Mouse (Mus musculus): Measurements from ENCODE around the gene Apoa4.
A peak's percentile ranks its signal among the peaks of the same experiment; 100 is the strongest.

Gene Apoa4

DNA sequence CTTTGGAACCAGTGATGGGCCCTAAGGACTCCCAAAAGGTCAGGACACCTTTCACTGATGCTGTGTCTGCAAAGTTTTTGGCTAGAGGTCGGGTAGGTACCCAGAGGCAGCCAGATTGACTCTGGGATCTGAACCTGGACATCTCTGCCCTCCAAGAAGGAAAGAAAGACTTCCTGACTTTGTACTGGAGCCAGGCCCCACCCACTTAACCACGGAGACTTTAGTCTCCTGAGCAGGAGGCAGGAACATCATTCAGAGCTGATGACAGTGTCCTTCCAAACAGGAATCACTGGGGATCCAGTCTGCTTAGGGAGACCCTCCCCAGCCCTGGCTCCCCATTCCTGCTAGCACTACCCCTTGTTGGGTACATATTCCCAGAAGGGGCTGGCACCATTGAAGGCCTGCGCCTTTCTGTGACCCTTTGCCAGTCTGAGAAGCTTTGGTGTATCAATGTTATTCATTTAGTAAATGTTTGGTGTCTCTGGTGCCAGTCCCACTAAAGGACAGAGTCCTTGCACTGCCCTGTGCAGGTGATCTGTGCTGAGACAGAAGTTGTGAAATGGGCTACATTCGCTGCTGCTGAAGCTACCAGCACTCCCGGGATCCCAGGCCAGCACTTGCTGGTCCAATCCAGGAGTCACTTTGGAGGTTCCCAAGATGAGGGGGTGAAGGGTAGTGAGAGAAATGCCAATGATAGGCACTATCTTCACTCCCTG lies 15.4 kb upstream of the Apoa4 start:
- DNase-seq (ENCODE audit: extremely low spot score, low read depth, low spot score), result no peak

DNA sequence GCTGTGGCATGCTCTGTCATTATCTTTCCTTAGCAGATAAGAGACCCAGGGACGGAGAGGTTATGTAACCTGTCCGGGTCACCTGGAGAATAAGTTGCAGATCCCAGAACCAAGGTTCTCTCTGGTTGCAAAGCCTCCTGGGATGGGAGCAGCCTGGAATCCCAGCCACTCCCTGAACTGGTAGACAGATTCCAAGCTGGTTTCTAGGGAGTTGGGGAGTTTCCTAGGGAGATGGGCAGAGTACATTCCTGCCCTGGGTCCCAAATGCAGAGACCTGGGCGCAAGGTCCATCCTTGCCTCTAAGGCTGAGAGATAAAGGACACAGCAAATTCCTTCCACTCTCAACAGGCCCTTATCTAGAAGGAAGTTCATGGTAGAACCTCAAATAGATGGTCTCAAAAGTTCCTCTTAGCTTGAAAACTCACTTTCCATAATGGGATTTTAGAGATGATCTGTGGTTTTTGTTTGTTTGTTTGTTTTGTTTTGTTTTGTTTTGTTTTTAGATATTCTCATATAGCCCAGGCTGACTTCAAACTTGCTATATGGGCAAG lies 13.4 kb upstream of the Apoa4 start:
- no peak for DNase-seq (ENCODE audit: extremely low spot score, low read depth, low spot score)

DNA sequence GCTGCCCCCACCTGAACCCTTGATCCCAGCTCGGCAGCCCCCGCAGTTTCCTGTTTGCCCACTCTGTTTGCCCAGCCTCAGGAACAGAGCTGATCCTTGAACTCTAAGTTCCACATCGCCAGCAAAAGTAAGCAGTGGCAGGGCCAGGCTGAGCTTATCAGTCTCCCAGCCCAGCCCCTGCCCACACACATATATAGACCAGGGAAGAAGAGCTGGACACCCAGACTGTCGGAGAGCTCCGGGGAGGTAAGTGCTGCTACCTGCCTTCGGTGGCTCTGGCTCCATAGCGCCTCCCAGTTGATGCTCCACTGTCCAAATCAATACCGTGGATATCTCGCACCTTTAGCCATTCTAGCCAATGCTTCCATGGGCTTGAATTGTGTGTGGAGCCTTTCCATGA lies 12.0 kb upstream of the Apoa4 start, which contains the start of gene Apoa1:
TSS of gene Apoa1 (plus strand) at position 90 of the 400 bp plus-strand sequence.
- DNase-seq (ENCODE audit: extremely low spot score, low read depth, low spot score), result no peak

DNA sequence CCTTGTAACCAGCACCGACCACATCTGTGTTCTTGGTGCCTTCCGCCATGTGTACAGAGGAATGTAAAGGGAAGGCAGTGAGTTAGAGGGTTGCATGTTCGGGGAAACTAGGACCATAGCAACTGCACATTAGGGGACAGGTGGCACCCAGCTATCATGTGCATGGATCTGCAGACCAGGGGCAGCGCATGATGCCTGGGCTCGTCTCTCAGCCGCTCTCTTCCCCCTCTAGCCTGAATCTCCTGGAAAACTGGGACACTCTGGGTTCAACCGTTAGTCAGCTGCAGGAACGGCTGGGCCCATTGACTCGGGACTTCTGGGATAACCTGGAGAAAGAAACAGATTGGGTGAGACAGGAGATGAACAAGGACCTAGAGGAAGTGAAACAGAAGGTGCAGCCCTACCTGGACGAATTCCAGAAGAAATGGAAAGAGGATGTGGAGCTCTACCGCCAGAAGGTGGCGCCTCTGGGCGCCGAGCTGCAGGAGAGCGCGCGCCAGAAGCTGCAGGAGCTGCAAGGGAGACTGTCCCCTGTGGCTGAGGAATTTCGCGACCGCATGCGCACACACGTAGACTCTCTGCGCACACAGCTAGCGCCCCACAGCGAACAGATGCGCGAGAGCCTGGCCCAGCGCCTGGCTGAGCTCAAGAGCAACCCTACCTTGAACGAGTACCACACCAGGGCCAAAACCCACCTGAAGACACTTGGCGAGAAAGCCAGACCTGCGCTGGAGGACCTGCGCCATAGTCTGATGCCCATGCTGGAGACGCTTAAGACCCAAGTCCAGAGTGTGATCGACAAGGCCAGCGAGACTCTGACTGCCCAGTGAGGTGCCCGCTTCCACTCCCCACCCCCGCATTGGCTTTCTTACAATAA lies 10.7 kb upstream of the Apoa4 start:
- DNase-seq (ENCODE audit: extremely low spot score, low read depth, low spot score), result peak; percentile 71

DNA sequence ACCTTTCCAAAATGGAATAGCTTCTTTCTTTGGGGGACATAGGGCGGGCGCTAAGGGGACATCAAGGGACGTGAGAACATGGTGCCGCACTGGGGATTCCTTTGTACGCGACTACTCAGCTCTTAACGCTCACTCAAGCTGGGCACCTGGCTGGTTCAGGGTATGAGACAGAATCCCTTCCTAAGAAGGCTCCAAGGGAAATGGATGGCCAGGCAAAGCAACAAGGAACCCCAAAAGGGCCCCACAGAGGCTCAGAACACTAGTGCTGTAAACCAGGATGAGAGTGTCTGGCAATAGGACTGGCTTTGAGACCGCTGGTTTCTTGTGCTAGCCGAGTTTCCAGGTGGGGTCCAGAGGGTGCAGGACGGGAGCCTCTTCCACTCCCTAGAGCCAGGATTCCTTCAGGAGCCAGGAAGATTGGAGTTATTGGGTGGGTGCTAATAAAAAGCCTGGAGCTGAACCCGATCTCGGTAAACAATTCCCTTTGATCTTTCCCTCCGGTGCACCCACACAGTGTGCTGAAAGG lies 10.0 kb upstream of the Apoa4 start:
- no peak for DNase-seq (ENCODE audit: extremely low spot score, low read depth, low spot score)

DNA sequence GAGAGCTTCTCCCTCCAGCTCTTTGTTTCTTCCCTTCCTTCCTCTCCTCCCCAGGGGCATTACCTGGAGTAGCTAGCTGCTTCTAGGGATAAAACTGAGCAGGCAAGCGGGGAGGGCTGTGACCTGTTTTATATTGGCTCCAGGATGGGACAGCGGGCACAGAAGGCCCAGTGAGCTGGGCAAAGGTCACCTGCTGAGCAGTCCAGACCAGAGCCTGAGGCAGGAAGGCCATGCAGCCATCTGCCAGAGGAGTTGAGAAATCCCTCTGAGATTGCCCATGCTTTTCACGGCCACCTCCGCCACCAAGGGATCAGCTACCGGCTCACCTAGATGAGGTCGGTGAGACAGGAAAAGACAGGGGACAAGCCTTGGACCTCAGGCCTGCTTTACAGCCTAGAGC lies 5.3 kb upstream of the Apoa4 start:
- DNase-seq (ENCODE audit: extremely low spot score, low read depth, low spot score), result no peak

DNA sequence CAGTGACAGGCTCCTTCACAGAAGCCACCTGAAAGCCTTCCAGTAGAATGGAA lies 5.1 kb upstream of the Apoa4 start, which contains the start of gene Apoc3:
TSS of gene Apoc3 (minus strand) at position 41 of the 53 bp plus-strand sequence.
- no peak for DNase-seq (ENCODE audit: extremely low spot score, low read depth, low spot score)

DNA sequence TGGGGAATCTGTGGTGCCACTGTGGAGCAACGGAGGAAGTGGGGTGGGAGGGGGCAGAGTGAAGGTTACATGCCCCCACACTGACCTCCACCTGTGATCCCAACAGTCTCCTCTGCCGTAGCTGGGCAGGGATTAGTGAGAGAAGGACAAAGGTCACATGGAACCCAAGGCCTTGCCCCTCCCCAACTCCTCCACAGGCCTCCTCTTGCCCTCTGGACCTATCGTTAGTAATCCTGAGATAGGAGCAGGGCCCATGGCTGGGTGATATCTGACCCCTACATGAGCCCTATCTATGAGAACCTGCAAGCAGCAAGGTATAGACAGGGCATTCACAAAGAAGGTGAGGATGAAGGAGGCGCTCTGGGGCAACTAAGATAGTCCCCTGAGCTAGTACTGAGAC lies 4.8 kb upstream of the Apoa4 start:
- DNase-seq (ENCODE audit: extremely low spot score, low read depth, low spot score), result no peak

DNA sequence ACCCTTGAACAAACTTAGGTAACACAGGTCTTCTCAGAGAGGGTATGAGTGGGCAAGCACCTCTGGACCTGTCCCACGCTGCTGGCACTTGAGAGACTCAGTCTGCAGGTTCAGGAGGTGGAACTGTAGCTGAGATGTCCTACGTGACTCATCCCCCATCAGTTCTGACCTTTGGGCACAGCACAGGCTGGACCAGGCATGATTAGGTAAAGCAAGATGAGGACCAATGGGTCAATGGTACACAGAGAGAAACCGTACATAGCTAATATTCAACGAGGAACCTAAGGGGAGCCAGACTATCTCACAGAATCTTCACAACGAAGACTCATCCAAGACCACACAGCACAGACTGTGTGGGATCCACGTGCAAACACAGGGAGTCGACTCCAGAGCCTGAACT lies 1.6 kb upstream of the Apoa4 start:
- no peak for DNase-seq (ENCODE audit: extremely low spot score, low read depth, low spot score)

DNA sequence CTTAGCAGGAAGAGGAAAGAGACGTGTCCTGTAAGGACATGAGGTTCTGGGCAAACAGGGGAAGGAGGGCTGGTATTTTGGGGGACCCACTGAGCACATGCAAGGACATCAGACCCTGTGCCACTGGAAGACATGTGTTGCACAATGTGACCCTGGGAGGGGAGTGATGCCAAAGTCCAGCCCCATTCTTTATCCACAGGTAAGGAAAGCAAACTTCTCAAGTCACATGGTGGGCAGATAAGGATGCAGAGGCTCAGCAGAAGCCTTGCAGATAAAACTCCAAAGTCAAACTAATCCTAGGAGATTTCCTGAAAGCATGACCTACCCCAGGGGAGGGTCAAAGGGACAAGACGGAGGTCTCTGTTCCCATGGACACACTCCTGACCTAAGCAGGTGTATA lies 1.3 kb downstream of the Apoa4 start:
- no peak for DNase-seq (ENCODE audit: extremely low spot score, low read depth, low spot score)

DNA sequence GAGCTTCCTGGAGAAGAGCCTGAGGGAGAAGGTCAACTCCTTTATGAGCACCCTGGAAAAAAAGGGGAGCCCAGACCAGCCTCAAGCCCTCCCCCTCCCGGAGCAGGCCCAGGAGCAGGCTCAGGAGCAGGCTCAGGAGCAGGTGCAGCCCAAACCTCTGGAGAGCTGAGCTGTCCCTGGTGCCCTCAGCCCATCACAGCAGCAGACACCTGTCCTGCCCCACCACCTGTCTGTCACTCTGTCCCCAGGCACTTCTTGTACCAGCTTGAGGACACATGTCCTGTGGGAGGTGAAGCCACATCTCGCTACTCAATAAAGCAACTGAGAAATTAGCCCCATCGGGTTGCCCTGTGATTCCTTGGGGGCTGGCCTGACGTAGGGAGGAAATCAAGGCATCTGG lies 2.6 kb downstream of the Apoa4 start:
- no peak for DNase-seq (ENCODE audit: extremely low spot score, low read depth, low spot score)

DNA sequence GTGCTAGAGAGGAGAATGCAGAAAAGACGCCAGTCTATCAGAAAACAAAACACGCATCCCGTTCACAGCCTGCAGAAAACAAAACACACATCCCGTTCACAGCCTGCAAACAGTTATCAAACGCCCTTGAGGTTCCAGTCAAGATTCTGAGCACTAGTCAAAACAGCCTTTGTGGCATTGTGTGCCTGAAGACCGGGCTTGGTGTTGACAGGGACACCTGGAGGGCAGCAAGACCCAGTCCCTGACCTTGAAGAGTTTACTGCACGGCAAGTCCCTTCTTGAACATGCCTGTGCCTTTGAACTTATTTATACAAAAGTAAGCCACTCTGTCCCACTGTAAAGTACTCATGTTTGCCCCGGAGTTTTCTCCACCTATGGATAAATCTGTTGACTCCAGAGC lies 3.1 kb downstream of the Apoa4 start:
- DNase-seq (ENCODE audit: extremely low spot score, low read depth, low spot score), result no peak

DNA sequence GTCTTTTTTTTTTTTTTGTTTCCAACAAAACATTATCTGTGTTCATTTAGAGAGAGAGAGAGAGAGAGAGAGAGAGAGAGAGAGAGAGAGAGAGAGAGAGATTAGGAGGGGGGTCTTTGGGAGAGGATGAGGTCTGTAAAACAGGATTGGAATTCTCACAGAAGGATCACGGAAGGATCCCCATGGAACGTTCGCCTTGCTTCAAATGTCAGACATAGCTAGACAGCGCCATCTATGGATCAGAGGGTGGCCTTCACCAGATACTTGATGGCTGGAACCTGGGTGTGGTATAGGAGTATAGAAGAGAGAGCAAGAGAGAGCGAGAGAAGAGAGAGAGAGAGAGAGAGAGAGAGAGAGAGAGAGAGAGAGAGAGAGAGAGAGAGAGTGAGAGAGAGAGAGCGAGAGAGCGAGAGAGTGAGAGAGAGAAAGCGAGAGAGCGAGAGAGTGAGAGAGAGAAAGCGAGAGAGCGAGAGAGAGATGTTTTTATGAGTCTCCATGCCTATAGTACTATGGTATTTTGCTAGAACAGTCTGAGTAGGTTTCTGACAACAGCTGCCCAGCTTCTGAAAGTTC lies 6.3 kb downstream of the Apoa4 start:
- peak; percentile 77 for DNase-seq (ENCODE audit: extremely low spot score, low read depth, low spot score)

DNA sequence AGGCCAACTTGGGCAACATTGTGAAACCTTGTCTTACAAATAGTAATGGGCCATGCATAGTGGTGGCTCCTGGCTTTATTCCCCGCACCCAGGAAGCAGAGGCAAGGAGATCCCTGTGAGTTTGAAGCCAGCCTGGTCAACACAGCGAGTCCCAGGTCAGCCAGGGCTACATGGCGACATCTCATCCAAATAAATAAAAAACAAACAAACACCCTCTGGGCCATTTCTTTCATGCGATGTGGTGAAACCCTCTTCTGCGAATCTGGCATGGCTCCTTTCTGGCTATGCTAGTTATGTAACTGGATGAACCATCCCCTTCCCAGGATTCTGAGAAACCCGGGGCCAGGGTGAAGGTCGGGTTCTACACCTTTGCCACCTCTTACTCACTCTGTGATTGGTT lies 15.7 kb downstream of the Apoa4 start:
- no peak for DNase-seq (ENCODE audit: extremely low spot score, low read depth, low spot score)

DNA sequence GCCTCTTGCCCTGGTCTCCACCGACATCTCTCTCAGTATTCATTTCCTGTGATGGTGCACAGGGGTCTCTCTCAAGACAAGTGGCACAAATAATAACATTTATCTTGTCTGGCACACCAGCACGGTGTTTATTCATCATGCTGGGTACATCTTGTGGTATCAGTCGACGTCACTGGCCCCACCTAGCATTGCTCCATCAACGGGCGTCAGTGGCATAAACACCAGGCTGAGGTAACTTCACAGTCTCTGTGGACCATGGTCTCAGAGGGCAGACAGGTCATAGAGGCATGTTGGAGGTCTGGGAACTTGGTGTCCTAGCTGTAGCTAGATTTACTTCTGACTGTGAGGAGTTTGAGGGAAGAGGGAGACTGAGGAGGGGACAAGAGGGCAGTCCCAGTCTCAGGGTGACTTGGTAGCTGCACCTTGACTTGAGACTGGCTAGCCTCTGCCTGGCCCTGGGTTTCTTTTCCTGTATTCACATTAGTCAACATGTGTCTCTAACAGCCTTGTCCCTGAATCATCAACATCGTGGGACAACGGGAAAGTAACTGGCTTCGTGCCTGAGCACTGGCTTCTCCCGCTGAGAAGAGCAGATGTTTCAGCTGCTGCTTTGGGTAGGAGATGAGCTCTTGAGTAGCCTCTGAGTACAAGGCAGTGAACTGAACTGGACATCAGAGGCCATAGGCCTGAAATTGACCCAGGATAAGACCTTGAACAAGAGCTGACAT lies 16.3 kb downstream of the Apoa4 start:
- no peak for DNase-seq (ENCODE audit: extremely low spot score, low read depth, low spot score)

DNA sequence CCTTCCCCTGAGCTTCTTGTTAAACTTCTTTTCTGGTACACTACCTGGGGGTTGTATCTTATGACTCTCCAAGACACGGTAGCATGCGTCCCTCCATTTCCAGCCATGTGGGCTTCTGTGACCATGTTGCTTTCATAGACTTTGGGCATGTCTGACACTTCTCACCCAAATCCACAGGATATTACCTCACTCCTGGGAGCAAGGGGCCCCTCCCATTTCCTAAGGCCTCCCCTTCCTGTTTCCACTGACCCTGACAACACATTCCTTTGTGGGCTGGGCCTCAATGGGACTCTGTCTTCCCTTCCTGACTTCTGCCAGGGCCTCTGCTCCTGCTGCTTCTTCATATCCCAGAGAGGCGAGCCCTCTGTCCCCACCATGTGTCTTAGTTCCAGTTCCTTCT lies 17.1 kb downstream of the Apoa4 start:
- DNase-seq (ENCODE audit: extremely low spot score, low read depth, low spot score), result no peak

DNA sequence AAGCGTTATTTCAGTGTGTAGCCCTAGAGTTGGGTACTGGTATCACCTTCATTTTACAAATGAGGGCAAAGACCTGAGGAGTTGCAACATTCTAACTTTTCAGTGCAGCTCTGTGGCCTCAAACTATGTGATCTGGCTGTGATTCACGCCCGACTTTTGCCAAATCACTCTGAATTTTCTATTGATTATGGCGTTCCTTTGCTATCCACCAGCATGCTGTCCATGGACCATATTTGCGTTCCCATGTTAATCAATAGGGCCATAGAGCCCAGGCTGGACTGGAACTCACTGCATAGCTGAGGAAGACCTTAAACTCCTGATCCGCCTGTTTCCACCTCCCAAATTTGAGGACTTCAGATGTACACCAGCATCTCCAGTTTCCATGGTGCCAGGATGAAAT lies 18.6 kb downstream of the Apoa4 start:
- DNase-seq (ENCODE audit: extremely low spot score, low read depth, low spot score), result no peak

DNA sequence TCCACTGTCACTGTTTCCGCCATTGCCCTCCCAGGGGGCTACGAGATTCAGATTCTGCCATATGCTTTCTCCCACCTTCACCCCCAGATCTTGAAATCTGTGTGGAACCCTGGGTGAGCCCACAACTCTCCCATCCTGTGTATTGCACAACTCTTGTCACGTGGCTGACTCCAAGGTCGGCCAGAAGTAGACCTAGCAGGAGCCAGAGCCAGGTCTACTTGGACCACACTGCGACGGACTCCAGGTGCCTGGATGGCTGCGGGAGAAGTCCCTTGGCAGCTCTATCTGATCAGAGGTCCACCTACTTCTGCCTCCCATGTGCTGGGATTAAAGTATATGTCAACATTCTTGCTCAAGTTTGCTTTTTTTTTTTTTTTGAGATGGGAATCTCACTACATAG lies 20.6 kb downstream of the Apoa4 start:
- DNase-seq (ENCODE audit: extremely low spot score, low read depth, low spot score), result no peak

DNA sequence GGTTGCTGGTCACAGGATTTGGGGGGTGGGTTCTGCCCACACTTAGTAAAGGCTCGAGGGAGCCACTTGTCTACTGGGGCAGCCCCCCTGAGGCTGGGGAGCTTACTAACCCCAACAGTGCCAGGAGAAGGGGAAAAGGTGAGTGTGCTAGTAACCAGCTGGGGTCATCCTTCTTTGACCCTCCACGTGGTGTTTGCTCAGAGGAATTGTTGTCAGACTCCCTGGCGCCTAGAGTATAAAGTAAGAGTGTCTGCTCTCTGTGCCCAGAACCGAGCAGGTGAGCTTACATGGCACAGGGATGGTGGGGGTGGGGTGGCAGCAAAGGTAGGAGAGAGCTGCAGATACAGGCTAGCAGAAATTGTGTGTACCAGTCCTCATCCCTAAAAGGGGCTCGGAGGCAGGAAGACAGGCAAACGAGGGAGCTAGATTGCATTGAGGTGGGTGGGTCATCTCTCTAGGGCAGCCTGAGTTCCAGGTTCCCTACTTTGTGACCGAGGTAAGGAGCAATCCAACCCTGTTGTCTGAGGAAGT lies 27.9 kb downstream of the Apoa4 start, which contains the start of gene Apoa5:
TSS of gene Apoa5 (plus strand) at position 291 of the 531 bp plus-strand sequence.
- no peak for DNase-seq (ENCODE audit: extremely low spot score, low read depth, low spot score)

DNA sequence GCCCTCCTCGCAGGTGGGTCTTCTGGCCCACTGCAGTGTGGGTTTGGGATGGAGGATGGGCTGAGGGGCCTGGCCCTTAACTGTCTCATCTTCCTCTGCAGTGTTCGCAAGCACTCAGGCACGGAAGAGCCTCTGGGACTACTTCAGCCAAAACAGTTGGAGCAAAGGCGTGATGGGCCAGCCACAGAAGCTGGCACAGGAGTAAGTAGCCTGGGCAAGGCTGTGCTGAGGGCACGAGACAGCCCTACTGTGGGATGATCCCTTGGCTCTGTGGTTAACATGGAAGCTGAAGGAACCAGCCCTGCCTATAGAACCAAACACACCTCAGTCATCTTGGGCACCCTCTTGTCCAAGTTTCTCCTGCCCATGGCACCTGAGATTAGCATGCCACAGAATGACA lies 28.6 kb downstream of the Apoa4 start:
- no peak for DNase-seq (ENCODE audit: extremely low spot score, low read depth, low spot score)

DNA sequence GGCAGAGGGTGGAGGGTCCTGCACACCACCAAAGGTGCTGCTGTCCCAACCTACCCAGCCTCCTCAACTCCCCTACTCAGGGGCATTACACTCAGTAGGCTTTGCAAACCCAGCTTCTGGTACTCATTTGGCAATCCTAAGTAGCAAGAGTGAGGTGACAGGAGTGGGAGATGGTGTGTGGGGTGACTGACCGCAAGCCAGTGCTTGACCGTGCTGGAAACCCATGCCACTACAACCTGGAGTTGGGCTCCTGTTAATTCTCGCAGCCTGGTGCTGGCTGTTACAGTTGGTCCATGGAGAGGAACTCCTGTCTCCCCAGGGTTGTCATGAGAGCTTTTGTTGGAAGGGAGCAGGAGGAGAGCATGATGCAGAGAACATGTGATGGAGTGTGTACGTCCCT lies 30.3 kb downstream of the Apoa4 start:
- DNase-seq (ENCODE audit: extremely low spot score, low read depth, low spot score), result no peak

Data from hindlimb bud, embryonic 11.5 days (tissue).